Mouse (Mus musculus) midbrain, embryonic 16.5 days (tissue): Measurements from ENCODE around the gene Fgd4. TPM values are rescaled to one million over a fixed set of nuclear protein-coding genes. Genes with fewer than 3 reads are reported as not detected.
"Not testable (repeated sequence)": the region's sequence is repeated elsewhere in the genome, so short reads cannot be mapped to it uniquely, and the experiment has no call there.

Source experiments
- ATAC-seq: fragments of 200-750 bp; cut with Nextera tagmentation; 2 replicates; pipeline ENCODE4 v1.8.0; 2017; ENCODE audit warnings: moderate TSS enrichment
- H3K27ac ChIP-seq: fragments of 300-500 bp; sonication (generic); 2 replicates; pipeline ENCODE4 v1.5.1; 2014; ENCODE audit warnings: mild to moderate bottlenecking, low read length, mixed read lengths
- H3K27me3 ChIP-seq: fragments of 300-500 bp; sonication (generic); 2 replicates; pipeline ENCODE4 v1.6.1; 2014; ENCODE audit warnings: low read depth, low read length, mixed read lengths; ENCODE audit not compliant: control insufficient read depth, insufficient read depth
- H3K36me3 ChIP-seq: fragments of 300-500 bp; sonication (generic); 2 replicates; pipeline ENCODE4 v1.6.1; 2014; ENCODE audit warnings: mild to moderate bottlenecking, low read length, moderate library complexity, mixed read lengths; ENCODE audit not compliant: control insufficient read depth, insufficient read depth
- H3K4me1 ChIP-seq: fragments of 300-500 bp; sonication (generic); 2 replicates; pipeline ENCODE4 v1.6.1; 2014; ENCODE audit warnings: mild to moderate bottlenecking, low read length, mixed read lengths; ENCODE audit not compliant: control insufficient read depth, insufficient read depth
- H3K4me2 ChIP-seq: fragments of 300-500 bp; sonication (generic); 2 replicates; pipeline ENCODE4 v1.6.1; 2014; ENCODE audit warnings: mild to moderate bottlenecking, low read length, mixed read lengths
- H3K4me3 ChIP-seq: fragments of 300-500 bp; sonication (generic); 2 replicates; pipeline ENCODE4 v1.5.1; 2014; ENCODE audit warnings: low read depth, mild to moderate bottlenecking, low read length, moderate library complexity, mixed read lengths
- H3K9ac ChIP-seq: fragments of 300-500 bp; sonication (generic); 2 replicates; pipeline ENCODE4 v1.6.1; 2014; ENCODE audit warnings: low read depth, low read length, mixed read lengths
- H3K9me3 ChIP-seq: fragments of 300-500 bp; sonication (generic); replicated peaks from 2 replicates; pipeline ENCODE4 v1.6.1; 2014; ENCODE audit warnings: mild to moderate bottlenecking, low read length, mixed read lengths; ENCODE audit not compliant: control insufficient read depth, poor library complexity, severe bottlenecking
- WGBS: fragments of 180-500 bp; shearing (Covaris S2); extraction: QIAGEN DNeasy Blood & Tissue Kit; methylation state at CpG from one replicate; pipeline ENCODE4 v1.1.7; 2014; 5-methylcytosine and 5-hydroxymethylcytosine counted together
- polyA plus RNA-seq: library from polyadenylated mRNA; unstranded; fragments of >200 nt; fragmentation: Nextera tagmentation; extraction: Ambion mirVana; gene quantifications from 2 replicates; pipeline ENCODE4 v1.2.1, GENCODE M21; 2015

Gene Fgd4
- polyA plus RNA-seq, 1 experiment from 2014 or later, result 17.0 TPM

DNA sequence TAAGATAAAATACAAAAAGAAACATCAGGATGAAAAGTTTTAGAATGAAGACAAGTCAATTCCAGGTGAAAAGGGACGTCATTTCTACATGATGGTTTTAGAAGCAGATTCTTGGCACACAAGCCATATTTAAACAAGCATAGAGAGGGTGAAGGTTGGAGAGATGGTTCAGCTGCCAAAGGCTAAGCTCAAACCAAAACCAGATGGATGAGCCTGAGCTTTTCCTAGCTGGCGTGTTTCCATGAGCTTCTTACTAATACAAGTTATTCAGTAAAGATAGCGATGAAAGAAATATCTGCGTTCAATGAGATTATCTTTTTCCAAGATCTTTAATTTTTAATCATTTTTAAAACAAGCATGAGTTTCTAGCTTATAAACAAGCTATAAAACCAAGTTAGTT is 115.7 kb downstream of the Fgd4 start:
- Histone ChIP-seq H3K4me2 (no peak overlapping the region), H3K4me3 (no peak overlapping the region), H3K9me3 (no peaks in the 10 kb centered on the region), H3K9ac (no peak overlapping the region), H3K27me3 (no peaks in the 10 kb centered on the region), H3K36me3 (peaks cover 9% of the 10 kb centered on the region), H3K4me1 (no peaks in the 10 kb centered on the region), H3K27ac (no peak overlapping the region)
- 90% methylated on average over 4 of the region's 4 CpGs for WGBS
- ATAC-seq, result no peak

DNA sequence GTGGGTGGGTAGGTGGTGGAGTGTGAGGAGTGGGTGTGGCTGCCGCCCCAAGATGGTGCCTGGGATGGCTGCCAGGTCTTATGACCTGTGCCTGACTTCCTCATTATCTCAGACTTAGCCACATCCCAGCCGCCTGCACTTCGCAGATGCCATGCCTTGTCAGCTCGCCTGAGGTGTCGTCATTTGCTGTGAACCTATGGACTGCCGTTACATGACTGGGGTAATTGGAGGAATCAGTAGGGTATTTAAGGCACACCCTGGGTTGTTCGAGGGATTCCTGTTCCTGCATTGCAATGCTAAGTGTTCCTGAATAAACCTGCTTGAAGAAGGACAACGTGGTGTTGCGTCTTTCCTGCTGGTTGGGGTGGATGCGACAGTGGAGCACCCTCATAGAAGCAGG is 126.9 kb downstream of the Fgd4 start:
- not testable (repeated sequence) for H3K4me3 ChIP-seq, H3K4me1 ChIP-seq, H3K9me3 ChIP-seq, H3K27me3 ChIP-seq, ATAC-seq, H3K27ac ChIP-seq, H3K9ac ChIP-seq, H3K4me2 ChIP-seq
- 94% methylated on average over 10 of the region's 10 CpGs for WGBS
- peaks cover 18% of the 10 kb centered on the region for H3K36me3 ChIP-seq

- no peaks in the 10 kb centered on the region for H3K27me3 ChIP-seq
- no peaks in the 10 kb centered on the region for H3K4me1 ChIP-seq
- no peak overlapping the region for H3K9ac ChIP-seq
- H3K4me2 ChIP-seq, result no peak overlapping the region
- H3K36me3 ChIP-seq, result peaks cover 11% of the 10 kb centered on the region
- no peak overlapping the region for H3K4me3 ChIP-seq
- ATAC-seq, result no peak
- 95% methylated on average over 1 of the region's 1 CpGs for WGBS
- no peak overlapping the region for H3K27ac ChIP-seq
- H3K9me3 ChIP-seq, result no peaks in the 10 kb centered on the region
These were observed 150.3 kb downstream of the Fgd4 start for GRCm38 (mm10) chr16:16450021-16450420.

GRCm38 (mm10) chr16:16438436-16438835 is 161.9 kb downstream of the Fgd4 start:
- Histone ChIP-seq H3K27ac (no peak overlapping the region), H3K4me3 (no peak overlapping the region), H3K36me3 (peaks cover 12% of the 10 kb centered on the region), H3K4me1 (no peaks in the 10 kb centered on the region), H3K9me3 (no peaks in the 10 kb centered on the region), H3K9ac (no peak overlapping the region), H3K4me2 (no peak overlapping the region), H3K27me3 (no peaks in the 10 kb centered on the region)
- ATAC-seq, result no peak
- 88% methylated on average over 1 of the region's 1 CpGs for WGBS

DNA sequence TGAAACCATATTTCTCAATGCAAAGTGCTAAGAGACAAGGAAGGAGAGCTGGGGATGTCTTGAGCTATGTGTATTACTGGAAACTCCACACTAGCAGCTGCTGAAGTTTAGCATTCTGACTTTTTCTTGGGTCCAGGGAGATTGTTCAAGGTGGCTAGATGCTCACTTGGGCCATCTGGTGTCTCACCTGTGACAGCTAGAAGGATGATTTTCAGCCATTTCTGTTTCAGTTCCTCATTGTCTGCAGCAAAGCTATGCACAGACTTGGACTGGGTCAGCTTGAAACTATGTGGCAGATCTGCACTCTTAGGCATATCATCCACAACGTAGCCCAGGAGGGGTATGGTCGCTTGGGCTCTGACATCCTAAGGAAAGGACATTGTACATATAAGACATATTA is 177.9 kb downstream of the Fgd4 start:
- H3K4me1 ChIP-seq, result no peaks in the 10 kb centered on the region
- no peak overlapping the region for H3K27ac ChIP-seq
- no peaks in the 10 kb centered on the region for H3K9me3 ChIP-seq
- no peak overlapping the region for H3K4me2 ChIP-seq
- H3K4me3 ChIP-seq, result no peak overlapping the region
- no peak for ATAC-seq
- H3K27me3 ChIP-seq, result no peaks in the 10 kb centered on the region
- H3K36me3 ChIP-seq, result peaks cover 23% of the 10 kb centered on the region
- no peak overlapping the region for H3K9ac ChIP-seq
- WGBS, result 90% methylated on average over 2 of the region's 2 CpGs

DNA sequence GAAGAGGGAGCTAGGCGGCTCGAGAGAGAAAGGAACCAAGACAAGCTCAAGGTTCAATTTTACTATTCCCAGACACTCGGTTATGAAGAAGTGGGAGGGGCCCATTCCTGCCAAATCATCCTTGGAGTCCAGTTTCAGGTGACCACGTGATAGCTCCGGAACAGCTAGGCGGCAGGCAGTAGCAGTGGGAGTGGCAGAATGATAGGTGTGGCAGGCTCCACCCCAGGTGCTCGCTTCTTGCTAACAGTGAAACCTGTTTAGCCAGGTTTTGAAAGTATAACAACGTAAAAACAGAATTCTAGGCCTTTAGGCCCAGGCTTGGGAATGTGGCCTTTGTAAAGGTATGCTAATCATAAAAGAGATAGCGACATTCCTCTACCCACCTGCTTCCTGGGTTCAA is 233.1 kb downstream of the Fgd4 start:
- H3K9ac ChIP-seq, H3K27me3 ChIP-seq, H3K9me3 ChIP-seq, ATAC-seq, H3K36me3 ChIP-seq, H3K4me2 ChIP-seq, H3K4me3 ChIP-seq, H3K27ac ChIP-seq, H3K4me1 ChIP-seq: not testable (repeated sequence)
- 72% methylated on average over 8 of the region's 9 CpGs for WGBS

Other genes starting within 250 kb of the Fgd4 start
- gene Dnm1l, start 241.6 kb downstream of the Fgd4 start, polyA plus RNA-seq, result 113 and 120 TPM in 2 replicates
- not detected in 2 replicates for gene Olfr19, start 75.9 kb upstream of the Fgd4 start, polyA plus RNA-seq
- gene Spag6l, start 228.9 kb upstream of the Fgd4 start, polyA plus RNA-seq, result 24.0 and 24.5 TPM in 2 replicates